Mouse (Mus musculus) megakaryocyte, embryonic 14.5 days (primary cell): ENCODE measurements around the gene Rps18. TPM values are rescaled to one million over a fixed set of nuclear protein-coding genes. Genes with fewer than 3 reads are reported as not detected.

Experiments
- H3K27me3 ChIP-seq: replicated peaks from 2 replicates; pipeline ENCODE3; 2012; ENCODE audit warnings: inconsistent platforms
- H3K36me3 ChIP-seq: replicated peaks from 2 replicates; pipeline ENCODE3; 2012; ENCODE audit warnings: low read length, inconsistent platforms, mixed read lengths
- H3K4me1 ChIP-seq: 2 replicates; pipeline ENCODE4 v1.6.1; 2012; ENCODE audit warnings: inconsistent platforms
- H3K4me3 ChIP-seq: replicated peaks from 2 replicates; pipeline ENCODE3; 2012; ENCODE audit warnings: moderate library complexity, mild to moderate bottlenecking, inconsistent platforms
- H3K9me3 ChIP-seq: 2 replicates; pipeline ENCODE4 v1.6.1; 2012; ENCODE audit warnings: inconsistent platforms
- FLI1 ChIP-seq: IDR thresholded peaks from 2 replicates; pipeline ENCODE4 v1.6.1; 2012; ENCODE audit warnings: low read length, inconsistent platforms, mixed read lengths
- GATA1 ChIP-seq: IDR thresholded peaks from 3 replicates; pipeline ENCODE4 v1.6.1; 2012; ENCODE audit warnings: mixed read lengths, low read length, inconsistent platforms, borderline replicate concordance
- polyA plus RNA-seq: library from polyadenylated mRNA; stranded (reverse); fragments of >175 nt; gene quantifications from 2 replicates; pipeline ENCODE4 v1.2.3, GENCODE M21; 2012; ENCODE audit warnings: low replicate concordance; ENCODE audit not compliant: insufficient read depth

The Rps18 gene
- polyA plus RNA-seq, 1 experiment: 129 TPM

GRCm38 (mm10) chr17:33924577-33925283 is 31.1 kb downstream of the Rps18 start:
- no peak overlapping the region for H3K4me3 ChIP-seq
- no peaks in the 10 kb centered on the region for H3K27me3 ChIP-seq
- peaks cover 76% of the 10 kb centered on the region for H3K36me3 ChIP-seq
- H3K9me3 ChIP-seq: no peaks in the 10 kb centered on the region
- TF ChIP-seq GATA1 (no peak), FLI1 (no peak)
- H3K4me1 ChIP-seq: peaks cover 60% of the 10 kb centered on the region

- H3K36me3 ChIP-seq: peaks cover 73% of the 10 kb centered on the region
- TF ChIP-seq FLI1 (no peak), GATA1 (no peak)
- H3K4me3 ChIP-seq: peak overlapping the region; percentile 93
- H3K27me3 ChIP-seq: no peaks in the 10 kb centered on the region
- H3K4me1 ChIP-seq: peaks cover 70% of the 10 kb centered on the region
- 0 out of 2 replicates have a peak, but pooled peaks cover 5% of the 10 kb centered on the region for H3K9me3 ChIP-seq
Measured at GRCm38 (mm10) chr17:33921361-33921760, 34.4 kb downstream of the Rps18 start.

GRCm38 (mm10) chr17:33920282-33921097 is 35.3 kb downstream of the Rps18 start:
- peaks cover 65% of the 10 kb centered on the region for H3K4me1 ChIP-seq
- H3K4me3 ChIP-seq: peak overlapping the region; percentile 93
- 0 out of 2 replicates have a peak, but pooled peaks cover 5% of the 10 kb centered on the region for H3K9me3 ChIP-seq
- H3K36me3 ChIP-seq: peaks cover 65% of the 10 kb centered on the region
- TF ChIP-seq GATA1 (no peak), FLI1 (no peak)
- H3K27me3 ChIP-seq: no peaks in the 10 kb centered on the region

- H3K4me1 ChIP-seq: peaks cover 69% of the 10 kb centered on the region
- H3K27me3 ChIP-seq: no peaks in the 10 kb centered on the region
- peak overlapping the region; percentile 93 for H3K4me3 ChIP-seq
- TF ChIP-seq GATA1 (no peak), FLI1 (no peak)
- 0 out of 2 replicates have a peak, but pooled peaks cover 5% of the 10 kb centered on the region for H3K9me3 ChIP-seq
- H3K36me3 ChIP-seq: peaks cover 63% of the 10 kb centered on the region
Measured at GRCm38 (mm10) chr17:33919351-33920281, 36.2 kb downstream of the Rps18 start.

GRCm38 (mm10) chr17:33918293-33919203 is 37.3 kb downstream of the Rps18 start:
- no peaks in the 10 kb centered on the region for H3K27me3 ChIP-seq
- H3K9me3 ChIP-seq: 0 out of 2 replicates have a peak, but pooled peaks cover 5% of the 10 kb centered on the region
- H3K4me1 ChIP-seq: peaks cover 72% of the 10 kb centered on the region
- peaks cover 64% of the 10 kb centered on the region for H3K36me3 ChIP-seq
- peak overlapping the region; percentile 93 for H3K4me3 ChIP-seq
- TF ChIP-seq FLI1: no peak
- TF ChIP-seq GATA1: no peak

GRCm38 (mm10) chr17:33917656-33918292 is 38.0 kb downstream of the Rps18 start:
- Histone ChIP-seq H3K4me3 (peak overlapping the region; percentile 93), H3K9me3 (0 out of 2 replicates have a peak, but pooled peaks cover 5% of the 10 kb centered on the region), H3K4me1 (peaks cover 77% of the 10 kb centered on the region), H3K36me3 (peaks cover 65% of the 10 kb centered on the region), H3K27me3 (no peaks in the 10 kb centered on the region)
- TF ChIP-seq FLI1 (no peak), GATA1 (no peak)

GRCm38 (mm10) chr17:33916847-33917655 is 38.8 kb downstream of the Rps18 start:
- H3K4me3 ChIP-seq: peak overlapping the region; percentile 93
- no peaks in the 10 kb centered on the region for H3K27me3 ChIP-seq
- H3K4me1 ChIP-seq: peaks cover 77% of the 10 kb centered on the region
- TF ChIP-seq FLI1 (no peak), GATA1 (no peak)
- H3K36me3 ChIP-seq: peaks cover 65% of the 10 kb centered on the region
- 0 out of 2 replicates have a peak, but pooled peaks cover 5% of the 10 kb centered on the region for H3K9me3 ChIP-seq
